In genomic region chr1:117087136-117087535, GRCm38 (mm10) we compare ENCODE assay signal across 23 mouse cellular contexts.
DNase-seq lines count a peak whose midpoint lies in the region; ATAC-seq lines count a peak whose summit lies in the region.
"Had no signal": no experiment of that assay in that cellular context is flagged by ENCODE, and none has a peak within 500 bp of the region (broad histone marks: within the 10 kb centered on the region; RNA-seq: fewer than 3 reads in every experiment).

No protein-coding gene starts in this region.

- WGBS in midbrain, embryonic 12.5 days: 11% methylated on average over 3 of the region's 3 CpGs
- WGBS in midbrain, embryonic 15.5 days: 14% methylated on average over 3 of the region's 3 CpGs
- WGBS in kidney, embryonic 16.5 days: 60% methylated on average over 3 of the region's 3 CpGs

- H3K4me2 ChIP-seq in midbrain, embryonic 12.5 days (replicated peaks): no peak overlapping the region
- H3K4me2 ChIP-seq in midbrain, embryonic 15.5 days: no peak overlapping the region
- H3K4me2 ChIP-seq in kidney, embryonic 16.5 days (replicated peaks; ENCODE audit: low read depth, low read length): no peak overlapping the region
- H3K4me2 ChIP-seq: embryonic facial prominence, embryonic 15.5 days; forebrain, embryonic 15.5 days; heart, embryonic 13.5 days; hindbrain, embryonic 13.5 days had no signal

- 0 out of 2 replicates have a peak, but pooled peaks have one; percentile 38 for ATAC-seq in midbrain, embryonic 12.5 days (ENCODE audit: low FRiP score, low read depth)
- ATAC-seq in midbrain, embryonic 15.5 days (replicated peaks): no peak
- ATAC-seq in kidney, embryonic 16.5 days (ENCODE audit: low FRiP score, low TSS enrichment): no peak
- ATAC-seq: activated CD4-positive, CD25-positive, alpha-beta regulatory T cell, adult 4 months; CD4-positive, CD25-positive, alpha-beta regulatory T cell, adult 4 months; forebrain, embryonic 15.5 days had no signal

- H3K4me1 ChIP-seq in midbrain, embryonic 12.5 days: no peaks in the 10 kb centered on the region
- 0 out of 2 replicates have a peak, but pooled peaks cover 2% of the 10 kb centered on the region for H3K4me1 ChIP-seq in midbrain, embryonic 15.5 days
- H3K4me1 ChIP-seq in kidney, embryonic 16.5 days (ENCODE audit: insufficient read depth, low read length): no peaks in the 10 kb centered on the region
- H3K4me1 ChIP-seq: embryonic facial prominence, embryonic 15.5 days; forebrain, embryonic 15.5 days; heart, embryonic 13.5 days; hindbrain, embryonic 13.5 days had no signal

- no peaks in the 10 kb centered on the region for H3K27me3 ChIP-seq in midbrain, embryonic 12.5 days
- H3K27me3 ChIP-seq in midbrain, embryonic 15.5 days (replicated peaks): no peaks in the 10 kb centered on the region
- no peaks in the 10 kb centered on the region for H3K27me3 ChIP-seq in kidney, embryonic 16.5 days (ENCODE audit: insufficient read depth, low read length)
- H3K27me3 ChIP-seq: embryonic facial prominence, embryonic 15.5 days; forebrain, embryonic 15.5 days; heart, embryonic 13.5 days; hindbrain, embryonic 13.5 days had no signal

- peak; percentile 9 for DNase-seq in adrenal gland, adult 2 months
- no peak for DNase-seq in adrenal gland, postnatal 36 days
- DNase-seq in embryo, embryonic 9.5 days (ENCODE audit: extremely low spot score): peak; percentile 6
- DNase-seq in layer of hippocampus, adult 11-12 months (ENCODE audit: low spot score): no peak
- DNase-seq: adrenal gland, postnatal 25 days; B cell, adult 2 months; cerebellum, adult 11 months; cerebellum, adult 8-10 months; cerebellum, postnatal 14 days; gastrocnemius, postnatal 36 days; heart, adult 11 months; heart, postnatal 4 days had no signal

- H3K9me3 ChIP-seq in midbrain, embryonic 12.5 days: no peaks in the 10 kb centered on the region
- no peaks in the 10 kb centered on the region for H3K9me3 ChIP-seq in midbrain, embryonic 15.5 days
- no peaks in the 10 kb centered on the region for H3K9me3 ChIP-seq in kidney, embryonic 16.5 days (ENCODE audit: low read length)
- H3K9me3 ChIP-seq: embryonic facial prominence, embryonic 15.5 days; forebrain, embryonic 15.5 days; G1E; heart, embryonic 13.5 days; hindbrain, embryonic 13.5 days had no signal

- H3K4me3 ChIP-seq in midbrain, embryonic 12.5 days: no peak overlapping the region
- no peak overlapping the region for H3K4me3 ChIP-seq in midbrain, embryonic 15.5 days
- no peak overlapping the region for H3K4me3 ChIP-seq in kidney, embryonic 16.5 days (ENCODE audit: low read length)
- H3K4me3 ChIP-seq: embryonic facial prominence, embryonic 15.5 days; erythroblast, embryonic 14.5 days; forebrain, embryonic 15.5 days; heart, embryonic 13.5 days; hindbrain, embryonic 13.5 days had no signal

- no peaks in the 10 kb centered on the region for H3K36me3 ChIP-seq in midbrain, embryonic 12.5 days
- H3K36me3 ChIP-seq in midbrain, embryonic 15.5 days (replicated peaks): no peaks in the 10 kb centered on the region
- H3K36me3 ChIP-seq in kidney, embryonic 16.5 days (ENCODE audit: insufficient read depth, low read length): no peaks in the 10 kb centered on the region
- H3K36me3 ChIP-seq: embryonic facial prominence, embryonic 15.5 days; forebrain, embryonic 15.5 days; G1E; heart, embryonic 13.5 days; hindbrain, embryonic 13.5 days had no signal

- no peak overlapping the region for H3K9ac ChIP-seq in midbrain, embryonic 12.5 days (replicated peaks)
- H3K9ac ChIP-seq in midbrain, embryonic 15.5 days: no peak overlapping the region
- H3K9ac ChIP-seq in kidney, embryonic 16.5 days (replicated peaks; ENCODE audit: low read length): no peak overlapping the region
- H3K9ac ChIP-seq: embryonic facial prominence, embryonic 15.5 days; forebrain, embryonic 15.5 days; heart, embryonic 13.5 days; hindbrain, embryonic 13.5 days had no signal

- no peak overlapping the region for H3K27ac ChIP-seq in midbrain, embryonic 12.5 days (replicated peaks)
- no peak overlapping the region for H3K27ac ChIP-seq in midbrain, embryonic 15.5 days
- no peak overlapping the region for H3K27ac ChIP-seq in kidney, embryonic 16.5 days (ENCODE audit: low read length)
- H3K27ac ChIP-seq: embryonic facial prominence, embryonic 15.5 days; forebrain, embryonic 15.5 days; heart, embryonic 13.5 days; hindbrain, embryonic 13.5 days had no signal

Comparison
In these comparisons a context has a peak if more than half of its experiments do, and no peak if none do; other contexts are left out.
1. DNase-seq: peak in adrenal gland, adult 2 months (single experiment) and embryo, embryonic 9.5 days (single experiment); none in adrenal gland, postnatal 36 days (0 of 2) and layer of hippocampus, adult 11-12 months (single experiment).